Mouse (Mus musculus) brain, adult 2 months (tissue): ENCODE results near the gene Lmbr1l.

Source experiments
- DNase-seq: peaks from one replicate; pipeline ENCODE4 v3.0.0; 2011; ENCODE audit warnings: low read depth, low spot score

The Lmbr1l gene

DNA sequence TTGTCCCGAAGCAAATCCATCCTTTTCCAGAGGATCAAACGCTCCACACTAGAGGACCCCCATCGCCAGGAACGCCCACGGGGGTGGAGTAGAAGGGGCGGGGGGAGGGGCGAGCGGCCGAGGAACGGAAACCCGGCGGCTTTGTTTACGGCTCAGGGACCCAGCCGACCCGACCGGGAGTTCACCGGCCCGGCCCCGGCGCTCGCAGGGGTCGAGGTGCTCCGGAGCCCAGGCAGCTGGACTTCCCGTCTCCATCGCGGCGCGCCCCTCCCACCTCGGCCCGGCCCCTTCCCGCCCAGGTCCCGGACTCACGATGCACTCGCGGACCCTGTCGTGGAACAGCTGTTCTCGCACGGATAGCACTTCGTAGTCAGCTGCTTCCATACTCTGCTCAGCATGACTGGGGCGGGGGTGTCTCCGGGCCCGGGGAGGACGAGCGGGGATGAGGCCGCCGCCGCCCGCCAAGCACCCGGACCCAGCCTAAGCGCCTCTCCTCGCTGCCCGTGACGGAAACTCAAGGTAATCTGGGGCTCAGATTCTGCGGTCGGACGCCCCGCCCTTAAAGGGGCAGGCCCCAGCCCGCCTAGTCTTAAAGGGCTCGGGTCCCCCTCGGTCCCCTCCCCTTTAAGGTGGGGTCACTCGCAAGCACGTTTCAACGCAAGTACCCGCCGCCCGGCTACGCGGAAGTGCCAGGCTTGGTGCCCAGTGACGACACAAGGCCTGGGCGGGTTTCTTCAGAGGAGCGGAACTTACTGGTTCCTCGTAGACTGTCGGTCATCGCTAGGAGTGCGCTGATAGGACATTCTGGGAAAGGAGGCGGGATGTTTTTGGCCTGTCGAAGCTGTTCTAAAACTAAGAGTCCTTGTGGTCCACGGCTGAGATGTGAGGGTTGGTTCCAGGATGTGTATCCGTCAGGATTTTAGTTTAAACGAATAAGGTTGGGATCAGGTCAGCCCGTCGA lies at the start of gene Lmbr1l:
Lmbr1l (minus strand) TSS at position 694 of the 961 bp plus-strand sequence.
- DNase-seq, result peak; percentile 100

DNA sequence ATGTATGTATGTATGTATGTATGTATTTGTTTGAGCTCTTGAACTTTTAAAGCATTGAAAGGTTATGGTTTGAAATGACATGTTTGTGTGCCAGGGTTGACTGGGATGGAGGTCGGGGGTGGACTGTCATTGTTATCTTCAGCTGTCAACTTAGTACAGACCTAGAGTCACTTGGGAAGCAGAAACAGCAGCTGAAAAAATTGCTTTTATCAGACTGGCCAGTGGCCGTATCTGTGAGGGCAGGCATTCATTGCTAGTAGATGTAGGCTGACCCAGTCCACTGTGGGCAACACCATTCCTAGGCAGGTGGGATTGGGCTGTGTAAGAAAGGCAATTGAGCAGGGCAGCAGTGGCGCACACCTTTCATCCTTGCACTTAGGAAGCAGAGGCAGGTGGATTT lies 41.5 kb upstream of the Lmbr1l start:
- no peak for DNase-seq

GRCm38 (mm10) chr15:98958901-98959420 lies 40.9 kb upstream of the Lmbr1l start:
- no peak for DNase-seq

GRCm38 (mm10) chr15:98957475-98957874 lies 39.4 kb upstream of the Lmbr1l start:
- DNase-seq, result peak; percentile 79

GRCm38 (mm10) chr15:98956000-98956399 lies 38.0 kb upstream of the Lmbr1l start:
- peak; percentile 16 for DNase-seq

- DNase-seq, result peak; percentile 43
Measured at GRCm38 (mm10) chr15:98955324-98955723, 37.3 kb upstream of the Lmbr1l start.

GRCm38 (mm10) chr15:98954425-98955253 lies 36.6 kb upstream of the Lmbr1l start:
- peak; percentile 84 for DNase-seq

DNA sequence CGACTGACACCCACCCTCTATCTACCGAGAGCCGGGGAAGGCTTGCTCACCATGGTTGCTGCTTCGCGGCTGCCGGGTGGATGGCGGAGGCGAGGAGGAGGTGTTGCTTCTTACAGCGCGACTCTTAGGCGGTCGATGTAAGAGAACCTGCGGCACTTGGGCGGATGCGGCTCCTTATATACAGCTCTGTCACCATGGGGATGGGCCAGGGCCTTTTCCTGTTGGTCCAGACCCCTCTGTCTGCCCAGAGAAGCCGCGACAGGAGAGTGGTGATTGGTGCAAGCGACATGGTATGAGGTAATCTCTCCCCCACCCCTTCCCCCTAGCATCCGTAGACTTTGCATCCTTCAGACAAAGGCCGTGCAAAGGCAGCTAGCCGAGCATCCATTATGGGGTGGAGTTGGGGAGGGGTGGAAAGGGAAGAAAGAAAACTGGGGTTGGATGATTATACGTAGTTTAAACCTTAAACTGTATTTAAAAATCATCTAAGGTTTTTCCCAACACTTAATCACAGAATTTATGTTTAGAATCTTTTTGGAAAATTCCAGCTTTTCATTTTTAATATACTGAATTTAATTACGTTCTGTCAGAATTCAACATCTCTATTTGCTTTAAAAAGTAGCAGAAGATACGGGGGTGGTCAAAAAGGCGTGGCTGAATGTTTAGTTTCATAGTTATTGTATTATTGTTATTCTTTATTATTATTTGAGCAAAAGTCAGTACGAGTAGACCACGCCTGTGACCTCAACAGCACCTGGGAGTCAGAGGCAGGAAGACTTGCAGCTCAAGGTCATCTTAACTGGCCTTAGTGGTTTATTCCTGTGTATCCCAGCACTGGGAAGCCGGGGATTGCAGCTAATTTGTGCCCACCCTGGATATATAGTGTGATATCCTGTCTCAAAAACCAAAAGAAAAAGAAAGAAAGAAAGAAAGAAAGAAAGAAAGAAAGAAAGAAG lies 35.6 kb upstream of the Lmbr1l start, which contains the start of the genes Gm49450 and Tuba1a:
Gm49450 (minus strand) TSS at position 151 of the 956 bp plus-strand sequence.
Tuba1a (minus strand) TSS at position 303 of the 956 bp plus-strand sequence.
- DNase-seq, result peak; percentile 100

- DNase-seq, result peak; percentile 81
Measured at GRCm38 (mm10) chr15:98952751-98953400, 34.8 kb upstream of the Lmbr1l start.

- peak; percentile 81 for DNase-seq
Measured at GRCm38 (mm10) chr15:98952063-98952455, 34.0 kb upstream of the Lmbr1l start.

- peak; percentile 59 for DNase-seq
Measured at GRCm38 (mm10) chr15:98951122-98952062, 33.4 kb upstream of the Lmbr1l start.

- no peak for DNase-seq
Measured at GRCm38 (mm10) chr15:98949607-98949892, 31.5 kb upstream of the Lmbr1l start.

GRCm38 (mm10) chr15:98948857-98949606 lies 31.0 kb upstream of the Lmbr1l start:
- DNase-seq, result peak; percentile 14

DNA sequence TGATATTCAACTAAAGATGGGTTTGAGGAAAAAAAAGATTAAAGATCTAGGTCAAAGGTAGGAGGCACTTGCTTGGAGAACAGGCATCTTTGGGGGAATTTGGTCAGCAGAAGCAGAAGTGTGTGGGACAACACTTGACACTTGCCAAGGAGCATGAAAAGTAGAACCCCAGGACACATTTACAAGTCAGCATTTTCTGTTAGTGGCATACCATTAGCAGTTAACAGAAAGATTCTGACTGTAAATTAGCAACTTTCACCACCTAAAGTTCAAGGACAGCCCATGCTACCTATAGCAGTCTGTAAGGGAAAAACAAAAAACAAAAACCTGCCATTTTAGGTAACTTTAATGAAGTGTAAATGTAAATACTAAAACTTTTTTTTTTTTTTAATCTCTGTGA lies 30.4 kb upstream of the Lmbr1l start:
- DNase-seq, result no peak

DNA sequence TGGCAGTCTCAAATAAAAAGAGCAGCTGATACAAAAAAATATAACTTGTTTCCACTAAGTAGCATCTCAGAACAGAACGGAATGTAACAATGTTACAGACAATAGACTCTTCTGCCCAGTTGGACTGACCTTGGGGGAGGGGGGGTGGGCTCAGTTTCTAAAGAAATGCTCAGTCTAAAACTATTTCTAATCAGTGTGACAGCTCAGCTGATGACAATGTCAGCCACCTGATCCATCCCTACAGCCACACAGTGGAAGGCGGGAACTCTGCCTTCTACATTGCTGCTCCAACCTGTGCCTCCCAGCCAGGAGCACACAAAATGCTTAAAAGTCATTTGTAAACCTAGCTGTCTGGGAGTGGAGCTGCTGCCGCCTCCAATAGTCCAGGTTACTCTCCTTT lies 29.9 kb upstream of the Lmbr1l start:
- no peak for DNase-seq

DNA sequence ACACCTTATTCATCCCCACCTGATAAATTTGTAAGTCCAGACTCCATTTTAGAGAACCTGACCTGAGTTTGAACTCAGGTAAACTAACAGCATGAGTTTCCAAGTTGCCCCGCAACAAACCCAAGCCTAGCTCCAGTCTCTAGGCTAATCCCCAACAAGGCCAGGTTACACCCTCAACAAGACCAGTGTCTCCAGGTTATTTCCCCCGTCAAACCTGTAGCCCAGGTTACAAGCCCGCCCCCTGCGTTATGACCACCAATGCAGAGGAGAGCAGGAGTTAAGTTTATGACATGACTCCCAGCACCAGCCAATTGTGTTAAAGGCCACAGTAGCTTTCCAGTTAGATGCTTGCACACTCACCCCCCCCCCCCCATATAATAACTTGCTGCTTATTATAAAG lies 25.1 kb upstream of the Lmbr1l start:
- DNase-seq, result no peak

GRCm38 (mm10) chr15:98942081-98942480 lies 24.1 kb upstream of the Lmbr1l start:
- no peak for DNase-seq

DNA sequence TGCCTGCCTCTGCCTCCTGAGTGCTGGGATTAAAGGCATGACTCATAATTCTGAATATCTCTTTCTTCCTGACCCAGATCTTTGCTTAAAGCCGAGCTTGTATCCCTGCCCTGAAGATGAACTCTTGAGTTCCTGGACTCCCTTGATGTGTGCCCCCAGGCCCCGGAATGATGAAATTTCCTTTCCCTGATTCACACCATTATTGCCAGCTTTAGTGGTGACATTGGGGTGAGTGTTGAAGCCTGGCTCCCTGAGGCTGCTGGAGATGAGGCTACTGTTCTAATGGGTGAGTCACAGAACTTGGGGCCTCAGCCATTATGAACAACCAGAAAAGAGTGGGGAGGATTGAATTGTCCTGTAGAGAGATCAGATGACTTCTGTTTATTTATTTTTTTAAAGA lies 23.5 kb upstream of the Lmbr1l start:
- DNase-seq, result no peak

DNA sequence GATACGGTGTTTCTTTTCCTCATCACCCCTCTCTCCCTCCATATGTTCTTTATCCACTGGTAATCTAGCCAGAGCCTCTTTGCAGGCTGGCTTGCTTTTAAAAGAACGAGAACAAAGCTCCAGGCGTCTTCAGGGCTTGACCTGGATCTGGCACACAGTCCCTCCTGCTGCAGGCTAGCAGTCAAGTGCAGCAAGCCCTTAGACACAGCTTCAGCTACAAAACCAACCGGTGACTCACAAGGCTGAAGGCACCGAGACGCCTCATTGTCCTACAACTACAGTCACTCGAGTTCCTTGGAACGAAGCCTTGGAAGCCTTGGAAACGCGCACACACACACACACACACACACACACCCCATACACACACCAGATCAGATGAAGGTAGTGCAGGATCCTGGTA lies 22.8 kb upstream of the Lmbr1l start:
- DNase-seq, result peak; percentile 78
